Mouse (Mus musculus): ENCODE results near the gene Foxp1. TPM values are rescaled to one million over a fixed set of nuclear protein-coding genes. Genes with fewer than 3 reads are reported as not detected.

Foxp1 gene
- polyA plus RNA-seq, 1 experiment from 2014 or later, result 18.9 TPM

DNA sequence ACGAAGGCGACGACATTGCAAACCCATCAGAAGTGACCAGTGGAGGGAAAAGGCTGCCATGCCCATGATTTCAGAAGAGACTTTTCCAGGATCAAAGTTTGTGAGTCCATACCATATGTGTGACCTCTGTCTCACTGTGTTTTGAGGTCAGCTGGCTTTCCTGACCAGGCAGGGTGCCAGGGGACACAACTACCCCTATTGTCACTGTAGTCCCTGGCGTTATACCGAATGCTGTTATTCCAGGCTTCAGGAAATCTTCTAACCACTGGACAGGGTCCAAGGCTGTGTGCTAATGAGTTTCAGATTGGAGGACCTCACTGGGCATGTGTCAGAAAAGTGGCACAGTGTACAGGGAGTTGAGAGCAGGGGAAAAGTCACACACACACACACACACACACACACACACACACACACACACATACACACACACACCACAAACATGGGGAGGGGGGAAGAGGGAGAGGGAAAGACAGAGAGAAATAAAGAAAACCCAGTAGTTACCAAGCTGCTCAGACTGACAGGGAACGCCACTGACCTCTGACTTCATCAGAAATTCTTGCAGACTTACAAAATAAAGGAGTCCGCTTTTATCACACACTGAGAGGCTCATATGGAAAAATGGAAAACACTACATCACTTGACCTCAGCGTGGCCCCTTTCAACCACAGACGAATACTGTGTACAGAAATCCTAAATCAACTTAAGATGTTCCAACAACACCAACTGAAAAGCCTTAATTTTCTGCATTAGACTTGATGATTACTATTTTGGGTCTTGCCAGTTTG is 456.8 kb downstream of the Foxp1 start:
- ATAC-seq, result peak; percentile 74

DNA sequence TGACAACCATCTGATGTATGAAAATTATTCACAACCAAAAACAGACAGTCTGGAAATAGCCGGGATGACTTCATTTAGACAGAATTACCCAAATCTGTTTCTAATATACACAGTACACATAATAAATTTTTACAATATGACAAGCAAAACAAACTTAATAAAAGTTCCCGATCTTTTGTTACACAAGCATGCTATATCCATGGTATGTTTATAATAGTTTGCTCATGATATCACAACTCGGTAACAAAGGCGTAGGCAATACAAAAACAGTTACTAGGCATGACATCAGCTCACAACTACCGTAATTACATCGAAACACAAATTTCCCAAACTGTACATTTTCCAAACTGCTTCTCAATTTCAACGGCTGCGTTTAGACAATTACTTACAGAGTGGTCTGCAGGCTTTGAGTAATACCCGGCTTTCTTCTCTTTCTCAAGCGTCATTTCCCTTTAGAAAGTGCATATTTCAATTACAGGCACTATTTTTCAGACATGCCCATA is 458.5 kb downstream of the Foxp1 start:
- H3K36me3 ChIP-seq (replicated peaks; ENCODE audit: insufficient read depth, low read length), result peaks cover 4% of the 10 kb centered on the region
- H3K27me3 ChIP-seq (ENCODE audit: insufficient read depth, low read length), result no peaks in the 10 kb centered on the region
- no peak for ATAC-seq
- 78% methylated on average over 10 of the region's 10 CpGs for WGBS (ENCODE audit: insufficient replicate concordance)
- H3K4me2 ChIP-seq (ENCODE audit: low read depth, low read length), result no peak overlapping the region
- no peak overlapping the region for H3K27ac ChIP-seq (ENCODE audit: low read depth)
- no peak overlapping the region for H3K4me3 ChIP-seq (ENCODE audit: low read depth, low read length)
- no peak for TF ChIP-seq EP300 (IDR thresholded peaks at IDR 0.05; ENCODE audit: low read depth)
- no peak for TF ChIP-seq CTCF (IDR thresholded peaks at IDR 0.05; ENCODE audit: low read depth)
- no peaks in the 10 kb centered on the region for H3K9me3 ChIP-seq (ENCODE audit: low read length)
- no peak for DNase-seq
- H3K4me1 ChIP-seq (ENCODE audit: insufficient read depth), result no peaks in the 10 kb centered on the region
- H3K9ac ChIP-seq (replicated peaks), result no peak overlapping the region

More for the DNA sequence above, 456.8 kb downstream of the Foxp1 start:
- H3K9ac ChIP-seq (replicated peaks), result no peak overlapping the region
- peak; percentile 56 for DNase-seq
- TF ChIP-seq CTCF (IDR thresholded peaks at IDR 0.05; ENCODE audit: low read depth), result no peak
- TF ChIP-seq EP300 (IDR thresholded peaks at IDR 0.05; ENCODE audit: low read depth), result no peak
- no peak overlapping the region for H3K4me2 ChIP-seq (ENCODE audit: low read depth, low read length)
- H3K4me3 ChIP-seq (ENCODE audit: low read depth, low read length), result no peak overlapping the region
- H3K27ac ChIP-seq (ENCODE audit: low read depth), result peak overlapping the region; percentile 7; the same call in 1 of the 2 replicates
- H3K9me3 ChIP-seq (ENCODE audit: low read length), result no peaks in the 10 kb centered on the region
- H3K36me3 ChIP-seq (replicated peaks; ENCODE audit: insufficient read depth, low read length), result peaks cover 14% of the 10 kb centered on the region
- H3K4me1 ChIP-seq (ENCODE audit: insufficient read depth), result no peaks in the 10 kb centered on the region
- H3K27me3 ChIP-seq (ENCODE audit: insufficient read depth, low read length), result no peaks in the 10 kb centered on the region
- 64% methylated on average over 9 of the region's 9 CpGs for WGBS (ENCODE audit: insufficient replicate concordance)

DNA sequence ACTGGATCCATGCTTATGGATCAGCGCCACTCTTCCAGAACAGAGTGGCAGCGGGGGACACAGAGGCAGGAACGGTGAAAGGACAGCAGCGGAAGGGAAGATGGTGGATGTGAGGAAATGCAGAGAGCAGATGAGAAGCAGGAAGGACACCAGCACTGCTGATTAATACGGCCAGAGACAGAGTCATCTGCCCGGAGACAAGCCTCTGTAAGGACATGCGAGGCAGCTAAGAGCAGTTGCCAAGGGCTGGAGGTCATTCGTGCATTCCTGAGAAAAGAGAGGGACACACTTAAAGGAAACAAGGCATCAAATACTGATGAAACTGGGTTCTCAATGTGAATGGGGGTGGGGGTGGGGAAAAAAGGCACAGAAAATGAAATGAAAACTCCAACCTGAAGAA is 459.6 kb downstream of the Foxp1 start:
- ATAC-seq (no peak), DNase-seq (no peak)
- WGBS (ENCODE audit: insufficient replicate concordance), result 81% methylated on average over 8 of the region's 8 CpGs
- Histone ChIP-seq H3K27ac (ENCODE audit: low read depth) (no peak overlapping the region), H3K9ac (replicated peaks) (no peak overlapping the region), H3K36me3 (replicated peaks; ENCODE audit: insufficient read depth, low read length) (peaks cover 4% of the 10 kb centered on the region), H3K4me3 (ENCODE audit: low read depth, low read length) (no peak overlapping the region), H3K27me3 (ENCODE audit: insufficient read depth, low read length) (no peaks in the 10 kb centered on the region), H3K9me3 (ENCODE audit: low read length) (no peaks in the 10 kb centered on the region), H3K4me1 (ENCODE audit: insufficient read depth) (no peaks in the 10 kb centered on the region), H3K4me2 (ENCODE audit: low read depth, low read length) (no peak overlapping the region)
- TF ChIP-seq CTCF (IDR thresholded peaks at IDR 0.05; ENCODE audit: low read depth) (no peak), EP300 (IDR thresholded peaks at IDR 0.05; ENCODE audit: low read depth) (no peak)

DNA sequence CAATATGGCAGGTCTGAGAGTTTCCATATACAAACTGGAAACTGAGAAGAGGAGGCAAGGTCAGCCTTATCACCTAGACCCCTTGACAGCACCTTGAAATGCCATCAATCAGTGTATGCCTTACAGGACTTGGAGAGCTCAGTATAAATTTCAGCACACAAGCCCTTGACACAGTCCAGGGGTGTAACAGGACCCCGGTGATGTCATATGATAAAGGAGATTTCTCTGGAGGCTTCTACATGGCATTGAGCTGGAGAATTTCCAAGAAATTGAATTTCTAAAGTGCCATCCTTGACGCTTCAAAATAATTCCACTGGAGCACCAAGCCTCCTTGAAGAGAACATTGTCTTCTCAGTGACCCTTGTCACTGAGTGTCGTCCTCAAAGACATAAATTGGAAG is 463.8 kb downstream of the Foxp1 start:
- 82% methylated on average over 3 of the region's 3 CpGs for WGBS (ENCODE audit: insufficient replicate concordance)

DNA sequence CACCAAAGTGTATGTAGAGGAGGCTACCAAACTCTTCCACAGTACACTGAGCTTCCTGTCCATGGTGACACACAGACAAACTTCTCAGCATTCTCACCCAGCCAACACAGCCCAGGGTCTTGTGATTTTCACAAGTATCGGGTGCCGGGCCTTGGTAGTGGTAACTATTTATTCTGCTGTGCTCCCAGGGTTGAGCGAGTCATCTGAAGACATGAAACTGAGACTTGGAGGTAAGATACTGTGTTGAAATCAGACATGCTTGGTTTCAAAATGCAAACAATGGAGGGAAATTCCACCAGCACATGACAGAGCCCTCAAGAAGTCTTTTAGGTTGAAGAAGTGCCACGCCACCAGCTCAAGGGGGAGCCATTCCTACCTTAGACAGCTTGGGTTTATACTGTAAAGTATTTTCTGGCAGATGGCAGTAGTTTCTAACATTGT is 465.4 kb downstream of the Foxp1 start:
- Histone ChIP-seq H3K4me2 (ENCODE audit: low read depth, low read length) (no peak overlapping the region), H3K27ac (ENCODE audit: low read depth) (no peak overlapping the region), H3K36me3 (replicated peaks; ENCODE audit: insufficient read depth, low read length) (no peaks in the 10 kb centered on the region), H3K4me1 (ENCODE audit: insufficient read depth) (peaks cover 9% of the 10 kb centered on the region), H3K27me3 (ENCODE audit: insufficient read depth, low read length) (no peaks in the 10 kb centered on the region), H3K4me3 (ENCODE audit: low read depth, low read length) (no peak overlapping the region), H3K9ac (replicated peaks) (no peak overlapping the region), H3K9me3 (ENCODE audit: low read length) (no peaks in the 10 kb centered on the region)
- TF ChIP-seq CTCF (IDR thresholded peaks at IDR 0.05; ENCODE audit: low read depth) (0 out of 2 replicates have a peak, but pooled peaks have one; percentile 21), EP300 (IDR thresholded peaks at IDR 0.05; ENCODE audit: low read depth) (no peak)
- 74% methylated on average over 4 of the region's 4 CpGs for WGBS (ENCODE audit: insufficient replicate concordance)
- ATAC-seq, result no peak
- no peak for DNase-seq

More for the DNA sequence above, 463.8 kb downstream of the Foxp1 start:
- Histone ChIP-seq H3K4me3 (ENCODE audit: low read depth, low read length) (no peak overlapping the region), H3K4me1 (ENCODE audit: insufficient read depth) (peaks cover 9% of the 10 kb centered on the region), H3K9ac (replicated peaks) (no peak overlapping the region), H3K9me3 (ENCODE audit: low read length) (no peaks in the 10 kb centered on the region), H3K4me2 (ENCODE audit: low read depth, low read length) (no peak overlapping the region), H3K27ac (ENCODE audit: low read depth) (no peak overlapping the region), H3K36me3 (replicated peaks; ENCODE audit: insufficient read depth, low read length) (no peaks in the 10 kb centered on the region), H3K27me3 (ENCODE audit: insufficient read depth, low read length) (no peaks in the 10 kb centered on the region)
- TF ChIP-seq CTCF (IDR thresholded peaks at IDR 0.05; ENCODE audit: low read depth), result no peak
- TF ChIP-seq EP300 (IDR thresholded peaks at IDR 0.05; ENCODE audit: low read depth), result no peak
- ATAC-seq (no peak), DNase-seq (no peak)

DNA sequence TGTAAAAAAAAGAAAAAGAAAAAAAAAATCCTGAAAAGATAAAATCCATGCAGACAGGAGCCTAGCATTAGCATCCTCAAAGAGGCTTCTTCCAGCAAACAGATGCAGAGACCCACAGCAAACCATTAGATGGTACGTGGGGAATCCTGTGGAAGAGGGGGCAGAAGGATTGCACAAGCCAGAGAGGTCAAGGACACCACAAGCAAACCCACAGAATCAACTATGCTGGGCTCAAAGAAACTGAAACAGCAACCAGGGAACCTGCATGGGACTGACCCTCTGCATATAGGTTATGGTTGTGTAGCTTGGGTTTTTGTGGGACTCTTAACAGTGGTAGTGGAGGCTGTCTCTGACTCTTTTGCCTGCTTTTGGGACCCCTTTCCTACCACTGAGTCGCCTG is 466.1 kb downstream of the Foxp1 start:
- no peaks in the 10 kb centered on the region for H3K36me3 ChIP-seq (replicated peaks; ENCODE audit: insufficient read depth, low read length)
- no peak for TF ChIP-seq EP300 (IDR thresholded peaks at IDR 0.05; ENCODE audit: low read depth)
- no peak for TF ChIP-seq CTCF (IDR thresholded peaks at IDR 0.05; ENCODE audit: low read depth)
- H3K4me3 ChIP-seq (ENCODE audit: low read depth, low read length), result no peak overlapping the region
- no peak overlapping the region; the same call in 1 of the 2 replicates for H3K27ac ChIP-seq (ENCODE audit: low read depth)
- DNase-seq (no peak), ATAC-seq (no peak)
- peaks cover 11% of the 10 kb centered on the region for H3K4me1 ChIP-seq (ENCODE audit: insufficient read depth)
- no peak overlapping the region for H3K4me2 ChIP-seq (ENCODE audit: low read depth, low read length)
- no peaks in the 10 kb centered on the region for H3K27me3 ChIP-seq (ENCODE audit: insufficient read depth, low read length)
- WGBS (ENCODE audit: insufficient replicate concordance), result 43% methylated on average over 2 of the region's 2 CpGs
- no peak overlapping the region for H3K9ac ChIP-seq (replicated peaks)
- H3K9me3 ChIP-seq (ENCODE audit: low read length), result no peaks in the 10 kb centered on the region
